33 mouse cellular contexts compared by ENCODE assay signal in the genomic region with DNA sequence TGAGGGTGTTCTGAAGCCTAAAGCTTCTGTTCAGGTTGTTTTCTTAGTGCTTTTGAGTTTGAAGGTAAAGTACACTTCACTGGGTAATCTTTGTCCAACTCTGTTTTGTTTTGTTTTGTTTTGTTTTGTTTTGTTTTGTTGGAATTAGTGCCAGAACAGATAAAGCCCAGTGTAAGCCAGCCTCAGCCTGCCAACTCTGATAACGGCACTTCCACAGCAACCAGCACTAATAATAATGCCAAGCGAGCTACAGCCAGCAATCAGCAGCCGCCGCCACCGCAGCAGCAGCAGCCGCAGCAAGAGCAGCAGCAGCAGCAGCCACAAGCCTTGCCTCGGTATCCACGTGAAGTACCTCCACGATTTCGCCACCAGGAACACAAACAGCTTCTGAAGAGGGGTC. TPM values are rescaled to one million over a fixed set of nuclear protein-coding genes. Genes with fewer than 3 reads are reported as not detected.
DNase-seq lines count a peak whose midpoint lies in the region; ATAC-seq and TF ChIP-seq lines count a peak whose summit lies in the region.
"Had no signal": no experiment of that assay in that cellular context is flagged by ENCODE, and none has a peak within 500 bp of the region (broad histone marks: within the 10 kb centered on the region; RNA-seq: fewer than 3 reads in every experiment).

No protein-coding gene starts in this region.

- H3K27me3 ChIP-seq in liver, embryonic 13.5 days, result no peaks in the 10 kb centered on the region
- H3K27me3 ChIP-seq in liver, postnatal 0 days (ENCODE audit: insufficient read depth, low read length), result no peaks in the 10 kb centered on the region
- no peaks in the 10 kb centered on the region for H3K27me3 ChIP-seq in heart, embryonic 15.5 days
- no peaks in the 10 kb centered on the region for H3K27me3 ChIP-seq in forebrain, embryonic 16.5 days (replicated peaks; ENCODE audit: control insufficient read depth, insufficient read depth, low read length)
- H3K27me3 ChIP-seq: CH12.LX; embryonic facial prominence, embryonic 13.5 days; forebrain, embryonic 12.5 days; hindbrain, embryonic 12.5 days; kidney, embryonic 15.5 days; lung, embryonic 15.5 days; neural tube, embryonic 13.5 days; Patski had no signal

- H3K36me3 ChIP-seq in liver, embryonic 13.5 days, result peaks cover 68% of the 10 kb centered on the region
- peaks cover 56% of the 10 kb centered on the region for H3K36me3 ChIP-seq in liver, postnatal 0 days (replicated peaks; ENCODE audit: insufficient read depth, low read length)
- peaks cover 50% of the 10 kb centered on the region for H3K36me3 ChIP-seq in heart, embryonic 15.5 days
- peaks cover 16% of the 10 kb centered on the region for H3K36me3 ChIP-seq in forebrain, embryonic 16.5 days (ENCODE audit: control insufficient read depth, insufficient read depth)

- no peak overlapping the region for H3K9ac ChIP-seq in liver, embryonic 13.5 days
- no peak overlapping the region for H3K9ac ChIP-seq in liver, postnatal 0 days (replicated peaks)
- no peak overlapping the region for H3K9ac ChIP-seq in heart, embryonic 15.5 days
- H3K9ac ChIP-seq in forebrain, embryonic 16.5 days (replicated peaks; ENCODE audit: low read depth, low read length), result no peak overlapping the region
- H3K9ac ChIP-seq: embryonic facial prominence, embryonic 13.5 days; forebrain, embryonic 12.5 days; hindbrain, embryonic 12.5 days; kidney, embryonic 15.5 days; lung, embryonic 15.5 days; neural tube, embryonic 13.5 days had no signal

- no peak for TF ChIP-seq CTCF in liver, postnatal 0 days (IDR thresholded peaks at IDR 0.05; ENCODE audit: low read depth)

- no peak overlapping the region for H3K4me3 ChIP-seq in liver, embryonic 13.5 days (replicated peaks)
- no peak overlapping the region for H3K4me3 ChIP-seq in liver, postnatal 0 days (ENCODE audit: low read depth, low read length)
- H3K4me3 ChIP-seq in heart, embryonic 15.5 days, result no peak overlapping the region
- no peak overlapping the region for H3K4me3 ChIP-seq in forebrain, embryonic 16.5 days (replicated peaks; ENCODE audit: low read length)
- H3K4me3 ChIP-seq: embryonic facial prominence, embryonic 13.5 days; erythroblast, embryonic 14.5 days; forebrain, embryonic 12.5 days; hindbrain, embryonic 12.5 days; kidney, embryonic 15.5 days; left cerebral cortex, adult 2 months; lung, embryonic 15.5 days; midbrain, embryonic 10.5 days; myocyte; neural tube, embryonic 13.5 days had no signal

- no peak overlapping the region for H3K4me2 ChIP-seq in liver, embryonic 13.5 days
- H3K4me2 ChIP-seq in liver, postnatal 0 days (ENCODE audit: low read depth, low read length), result no peak overlapping the region
- H3K4me2 ChIP-seq in heart, embryonic 15.5 days, result no peak overlapping the region
- H3K4me2 ChIP-seq in forebrain, embryonic 16.5 days (ENCODE audit: low read length), result no peak overlapping the region
- H3K4me2 ChIP-seq: embryonic facial prominence, embryonic 13.5 days; forebrain, embryonic 12.5 days; hindbrain, embryonic 12.5 days; kidney, embryonic 15.5 days; liver, embryonic 11.5 days; lung, embryonic 15.5 days; neural tube, embryonic 13.5 days had no signal

- H3K9me3 ChIP-seq in liver, embryonic 13.5 days (replicated peaks), result no peaks in the 10 kb centered on the region
- H3K9me3 ChIP-seq in liver, postnatal 0 days (ENCODE audit: low read length), result no peaks in the 10 kb centered on the region
- no peaks in the 10 kb centered on the region for H3K9me3 ChIP-seq in heart, embryonic 15.5 days (replicated peaks)
- H3K9me3 ChIP-seq in forebrain, embryonic 16.5 days (ENCODE audit: control insufficient read depth, low read length), result no peaks in the 10 kb centered on the region
- H3K9me3 ChIP-seq: embryonic facial prominence, embryonic 13.5 days; forebrain, embryonic 12.5 days; G1E; hindbrain, embryonic 12.5 days; kidney, embryonic 15.5 days; lung, embryonic 15.5 days; midbrain, embryonic 10.5 days; neural tube, embryonic 13.5 days had no signal

- H3K27ac ChIP-seq in liver, embryonic 13.5 days, result no peak overlapping the region
- H3K27ac ChIP-seq in liver, postnatal 0 days (ENCODE audit: low read depth), result no peak overlapping the region
- peak overlapping the region; percentile 24; the same call in 1 of the 2 replicates for H3K27ac ChIP-seq in heart, embryonic 15.5 days
- no peak overlapping the region for H3K27ac ChIP-seq in forebrain, embryonic 16.5 days (ENCODE audit: low read length)
- H3K27ac ChIP-seq: embryonic facial prominence, embryonic 13.5 days; forebrain, embryonic 12.5 days; hindbrain, embryonic 12.5 days; kidney, embryonic 15.5 days; left cerebral cortex, adult 2 months; lung, embryonic 15.5 days; midbrain, embryonic 10.5 days; neural tube, embryonic 13.5 days had no signal

- TF ChIP-seq EP300 in liver, postnatal 0 days (IDR thresholded peaks at IDR 0.05; ENCODE audit: low read depth), result no peak

- H3K4me1 ChIP-seq in liver, embryonic 13.5 days (replicated peaks), result no peaks in the 10 kb centered on the region
- no peaks in the 10 kb centered on the region for H3K4me1 ChIP-seq in liver, postnatal 0 days (ENCODE audit: insufficient read depth)
- H3K4me1 ChIP-seq in heart, embryonic 15.5 days (replicated peaks), result peaks cover 11% of the 10 kb centered on the region; the same call in 1 of the 2 replicates
- H3K4me1 ChIP-seq in forebrain, embryonic 16.5 days (replicated peaks; ENCODE audit: control insufficient read depth, insufficient read depth, low read length), result no peaks in the 10 kb centered on the region
- H3K4me1 ChIP-seq: embryonic facial prominence, embryonic 13.5 days; forebrain, embryonic 12.5 days; hindbrain, embryonic 12.5 days; kidney, embryonic 15.5 days; lung, embryonic 15.5 days; midbrain, embryonic 10.5 days; neural tube, embryonic 13.5 days had no signal

- peak; percentile 4 for DNase-seq in liver, embryonic 13.5 days
- no peak for DNase-seq in liver, postnatal 0 days
- peak; percentile 23 for DNase-seq in heart, adult 8-10 months (ENCODE audit: low spot score)
- DNase-seq in heart, postnatal 4 days, result peak; percentile 48
- no peak for DNase-seq in thymus, postnatal 0 days (ENCODE audit: low spot score)
- DNase-seq: B cell, adult 2 months; cerebellum, adult 18-20 months; cerebellum, postnatal 25 days; embryo, embryonic 11 days; lung, postnatal 4 days; thymus, adult 18-20 months had no signal

- 82% methylated on average over 10 of the region's 10 CpGs for WGBS in liver, embryonic 13.5 days (ENCODE audit: insufficient replicate concordance)
- 85% methylated on average over 10 of the region's 10 CpGs for WGBS in liver, postnatal 0 days (ENCODE audit: insufficient replicate concordance)
- WGBS in heart, embryonic 15.5 days, result 52% methylated on average over 10 of the region's 10 CpGs
- 83% methylated on average over 10 of the region's 10 CpGs for WGBS in forebrain, embryonic 16.5 days

- ATAC-seq in liver, embryonic 13.5 days (ENCODE audit: low read depth), result no peak
- ATAC-seq in liver, postnatal 0 days, result no peak
- 0 out of 2 replicates have a peak, but pooled peaks have one; percentile 60 for ATAC-seq in heart, embryonic 15.5 days (replicated peaks; ENCODE audit: insufficient number of reproducible peaks, insufficient read depth, low FRiP score, low read depth)
- ATAC-seq in forebrain, embryonic 16.5 days, result no peak
- ATAC-seq: intestine, postnatal 0 days; midbrain, embryonic 16.5 days; Patski had no signal

RNA-seq across cellular contexts. Expression of a gene that starts 38.7 kb away (rescaled TPM):
- 16.0 and 17.7 TPM in 2 replicates for polyA plus RNA-seq in liver, embryonic 13.5 days (2015; fragmentation: Nextera tagmentation; extraction: Ambion mirVana)
- polyA plus RNA-seq in liver, postnatal 0 days (2015; fragmentation: Nextera tagmentation; extraction: Ambion mirVana), result 26.8 and 28.9 TPM in 2 replicates
- 10 to 100 TPM; 27.3 to 36.6 (median 30.5) TPM for total RNA-seq in heart, adult 8-10 months (2022)
- 25.9 and 36.1 TPM in 2 replicates for polyA plus RNA-seq in heart, embryonic 15.5 days (2015; fragmentation: Nextera tagmentation; extraction: Ambion mirVana)
- total RNA-seq in heart, postnatal 4 days (2021), result 10 to 100 TPM; 44.5 to 50.1 TPM
- 35.8 and 37.3 TPM in 2 replicates for polyA plus RNA-seq in forebrain, embryonic 16.5 days (2015; fragmentation: Nextera tagmentation; extraction: Ambion mirVana)
- polyA plus RNA-seq in thymus, postnatal 0 days (2015; fragmentation: Nextera tagmentation; extraction: Ambion mirVana), result 62.7 and 94.2 TPM in 2 replicates

RNA-seq across cellular contexts. Expression of a gene that starts 52.2 kb away (rescaled TPM):
- 0.18 and 0.54 TPM in 2 replicates for polyA plus RNA-seq in liver, embryonic 13.5 days (2015; fragmentation: Nextera tagmentation; extraction: Ambion mirVana)
- polyA plus RNA-seq in liver, postnatal 0 days (2015; fragmentation: Nextera tagmentation; extraction: Ambion mirVana), result 0.27 and 0.28 TPM in 2 replicates
- total RNA-seq in heart, adult 8-10 months (2022), result not detected
- polyA plus RNA-seq in heart, embryonic 15.5 days (2015; fragmentation: Nextera tagmentation; extraction: Ambion mirVana), result 0.27 TPM in 1 of 2 replicates, not detected in the other
- not detected for total RNA-seq in heart, postnatal 4 days (2021)
- polyA plus RNA-seq in forebrain, embryonic 16.5 days (2015; fragmentation: Nextera tagmentation; extraction: Ambion mirVana), result 0.30 and 0.75 TPM in 2 replicates
- 0.42 and 0.66 TPM in 2 replicates for polyA plus RNA-seq in thymus, postnatal 0 days (2015; fragmentation: Nextera tagmentation; extraction: Ambion mirVana)
- total RNA-seq: adrenal gland, adult 18-20 months; G1E; gastrocnemius, adult 18-20 months; gastrocnemius, postnatal 4 days had no signal
- polyA plus RNA-seq: embryonic facial prominence, embryonic 13.5 days; erythroblast, embryonic 14.5 days; G1E; hindbrain, embryonic 12.5 days; limb, embryonic 11.5 days; myocyte; neural tube, embryonic 13.5 days; Patski had no signal

Comparison
In these comparisons a context has a peak if more than half of its experiments do, and no peak if none do; other contexts are left out.
1. DNase-seq: peak in liver, embryonic 13.5 days (single experiment), heart, adult 8-10 months (single experiment) and heart, postnatal 4 days (single experiment); none in liver, postnatal 0 days (single experiment) and thymus, postnatal 0 days (single experiment).